Mouse (Mus musculus) heart, embryonic 14.5 days (tissue): ENCODE measurements around the gene Thoc7. TPM values are rescaled to one million over a fixed set of nuclear protein-coding genes. Genes with fewer than 3 reads are reported as not detected.
A peak's percentile ranks its signal among the peaks of the same experiment; 100 is the strongest.

ENCODE experiments used
- ATAC-seq: fragments of 200-750 bp; cut with Nextera tagmentation; 2 replicates; pipeline ENCODE4 v1.8.0; 2017; ENCODE audit warnings: low read depth, moderate TSS enrichment; ENCODE audit not compliant: insufficient number of reproducible peaks, insufficient read depth, low FRiP score
- H3K27ac ChIP-seq, 2 experiments: fragments of 200-500 bp in 1 of 2; fragments of 300-500 bp in 1 of 2; sonication (generic) in 1 of 2; replicated peaks in 1 of 2; 2 replicates each; pipeline ENCODE4 v1.5.1; 2012 to 2014; ENCODE audit warnings: low read depth in 2 of 2, low read length in 2 of 2, control low read depth in 1 of 2, mild to moderate bottlenecking in 1 of 2, mixed read lengths in 1 of 2; ENCODE audit not compliant: control insufficient read depth in 1 of 2, insufficient read depth in 1 of 2
- H3K27me3 ChIP-seq: fragments of 300-500 bp; sonication (generic); 2 replicates; pipeline ENCODE4 v1.6.1; 2014; ENCODE audit warnings: mild to moderate bottlenecking, low read length, control low read depth; ENCODE audit not compliant: control insufficient read depth, insufficient read depth
- H3K36me3 ChIP-seq: fragments of 300-500 bp; sonication (generic); 2 replicates; pipeline ENCODE4 v1.6.1; 2014; ENCODE audit warnings: mild to moderate bottlenecking, control low read depth, low read length, mixed read lengths; ENCODE audit not compliant: control insufficient read depth, insufficient read depth
- H3K4me1 ChIP-seq, 2 experiments: fragments of 200-500 bp in 1 of 2; fragments of 300-500 bp in 1 of 2; sonication (generic) in 1 of 2; 2 replicates each; pipeline ENCODE4 v1.6.1; 2012 to 2014; ENCODE audit warnings: low read length in 2 of 2, control low read depth in 1 of 2, mixed read lengths in 1 of 2; ENCODE audit not compliant: control insufficient read depth in 2 of 2, insufficient read depth in 2 of 2
- H3K4me2 ChIP-seq: fragments of 300-500 bp; sonication (generic); 2 replicates; pipeline ENCODE4 v1.6.1; 2014; ENCODE audit warnings: mild to moderate bottlenecking, low read length
- H3K4me3 ChIP-seq, 2 experiments: fragments of 200-500 bp in 1 of 2; fragments of 300-500 bp in 1 of 2; sonication (generic) in 1 of 2; 2 replicates each; pipeline ENCODE4 v1.5.1; 2012 to 2014; ENCODE audit warnings: low read length in 2 of 2, mild to moderate bottlenecking in 2 of 2, control low read depth in 1 of 2, low read depth in 1 of 2, moderate library complexity in 1 of 2; ENCODE audit not compliant: control insufficient read depth in 1 of 2, insufficient read depth in 1 of 2
- H3K9ac ChIP-seq: fragments of 300-500 bp; sonication (generic); 2 replicates; pipeline ENCODE4 v1.6.1; 2014; ENCODE audit warnings: mild to moderate bottlenecking, low read length
- H3K9me3 ChIP-seq: fragments of 300-500 bp; sonication (generic); 2 replicates; pipeline ENCODE4 v1.6.1; 2016; ENCODE audit warnings: low read length, control low read depth; ENCODE audit not compliant: control insufficient read depth
- WGBS: fragments of 180-500 bp; shearing (Covaris S2); extraction: QIAGEN DNeasy Blood & Tissue Kit; methylation state at CpG from one replicate; pipeline ENCODE4 v1.1.7; 2014; 5-methylcytosine and 5-hydroxymethylcytosine counted together
- polyA plus RNA-seq: library from polyadenylated mRNA; unstranded; fragments of >200 nt; fragmentation: Nextera tagmentation; extraction: Ambion mirVana; gene quantifications from 2 replicates; pipeline ENCODE4 v1.2.1, GENCODE M21; 2014

Gene Thoc7
- polyA plus RNA-seq, 1 experiment from 2014 or later = 186 TPM

GRCm38 (mm10) chr14:13933290-13934051 lies 28.2 kb downstream of the Thoc7 start:
- peak overlapping the region; percentile 44 to 48 for H3K4me3 ChIP-seq
- no peak overlapping the region for H3K27ac ChIP-seq
- WGBS = 16% methylated on average over 30 of the region's 31 CpGs
- H3K4me1 ChIP-seq = no peaks in the 10 kb centered on the region; a peak in 1 of 4 replicates
- H3K9me3 ChIP-seq = 0 out of 2 replicates have a peak, but pooled peaks cover 4% of the 10 kb centered on the region
- no peaks in the 10 kb centered on the region for H3K27me3 ChIP-seq
- peak overlapping the region; percentile 92 for H3K4me2 ChIP-seq
- peak overlapping the region; percentile 65 for H3K9ac ChIP-seq
- peak; percentile 39; the same call in 1 of the 2 replicates for ATAC-seq
- H3K36me3 ChIP-seq = no peaks in the 10 kb centered on the region

- Histone ChIP-seq H3K9me3 (no peaks in the 10 kb centered on the region), H3K27me3 (no peaks in the 10 kb centered on the region), H3K4me2 (no peak overlapping the region), H3K4me3 (no peak overlapping the region), H3K4me1 (no peaks in the 10 kb centered on the region), H3K27ac (no peak overlapping the region), H3K36me3 (no peaks in the 10 kb centered on the region), H3K9ac (no peak overlapping the region)
- 38% methylated on average over 3 of the region's 3 CpGs for WGBS
- no peak for ATAC-seq
These were observed 44.0 kb downstream of the Thoc7 start for GRCm38 (mm10) chr14:13917630-13918029.

GRCm38 (mm10) chr14:13917208-13917607 lies 44.4 kb downstream of the Thoc7 start:
- H3K4me3 ChIP-seq = no peak overlapping the region
- ATAC-seq = no peak
- H3K9me3 ChIP-seq = no peaks in the 10 kb centered on the region
- H3K36me3 ChIP-seq = no peaks in the 10 kb centered on the region
- no peak overlapping the region for H3K4me2 ChIP-seq
- WGBS = 79% methylated on average over 10 of the region's 10 CpGs
- no peaks in the 10 kb centered on the region for H3K4me1 ChIP-seq
- no peaks in the 10 kb centered on the region for H3K27me3 ChIP-seq
- no peak overlapping the region for H3K9ac ChIP-seq
- no peak overlapping the region for H3K27ac ChIP-seq

GRCm38 (mm10) chr14:13915207-13915606 lies 46.4 kb downstream of the Thoc7 start:
- Histone ChIP-seq H3K9ac (no peak overlapping the region), H3K4me2 (no peak overlapping the region), H3K4me3 (no peak overlapping the region), H3K36me3 (no peaks in the 10 kb centered on the region), H3K4me1 (no peaks in the 10 kb centered on the region), H3K9me3 (no peaks in the 10 kb centered on the region), H3K27ac (no peak overlapping the region), H3K27me3 (no peaks in the 10 kb centered on the region)
- 69% methylated on average over 4 of the region's 4 CpGs for WGBS
- ATAC-seq = no peak

- H3K9ac ChIP-seq = no peak within 1 kb of the TSS
- no peaks in the 10 kb centered on the region for H3K36me3 ChIP-seq
- H3K27ac ChIP-seq = no peak within 1 kb of the TSS
- H3K9me3 ChIP-seq = no peaks in the 10 kb centered on the region
- no peaks in the 10 kb centered on the region for H3K27me3 ChIP-seq
- WGBS = 19% methylated on average over 1 of the region's 1 CpGs
- H3K4me2 ChIP-seq = no peak within 1 kb of the TSS
- no peak within 1 kb of the TSS for H3K4me3 ChIP-seq
- ATAC-seq = no peak
- H3K4me1 ChIP-seq = no peaks in the 10 kb centered on the region
These were observed 47.1 kb downstream of the Thoc7 start, which contains the start of gene Gm281 for GRCm38 (mm10) chr14:13914387-13915082. Gene Gm281 (minus strand): TSS chr14:13914478.

GRCm38 (mm10) chr14:13910148-13910547 lies 51.5 kb downstream of the Thoc7 start:
- Histone ChIP-seq H3K36me3 (no peaks in the 10 kb centered on the region), H3K4me3 (no peak overlapping the region), H3K27ac (no peak overlapping the region), H3K27me3 (no peaks in the 10 kb centered on the region), H3K9ac (no peak overlapping the region), H3K9me3 (no peaks in the 10 kb centered on the region), H3K4me2 (no peak overlapping the region), H3K4me1 (no peaks in the 10 kb centered on the region)
- no peak for ATAC-seq
- 93% methylated on average over 2 of the region's 2 CpGs for WGBS

GRCm38 (mm10) chr14:13907145-13907544 lies 54.5 kb downstream of the Thoc7 start:
- Histone ChIP-seq H3K27ac (no peak overlapping the region), H3K4me2 (no peak overlapping the region)
- ATAC-seq = no peak

More at GRCm38 (mm10) chr14:13907145-13907544, 54.5 kb downstream of the Thoc7 start:
- Histone ChIP-seq H3K36me3 (no peaks in the 10 kb centered on the region), H3K27me3 (no peaks in the 10 kb centered on the region), H3K9me3 (no peaks in the 10 kb centered on the region), H3K4me3 (no peak overlapping the region), H3K4me1 (no peaks in the 10 kb centered on the region), H3K9ac (no peak overlapping the region)
- WGBS = 75% methylated on average over 7 of the region's 7 CpGs
